Mouse (Mus musculus): ENCODE results near the gene Ksr2.
A peak's percentile ranks its signal among the peaks of the same experiment; 100 is the strongest.

Gene Ksr2

GRCm38 (mm10) chr5:117629570-117629969 is 215.8 kb downstream of the Ksr2 start:
- DNase-seq: no peak

GRCm38 (mm10) chr5:117635211-117635610 is 221.4 kb downstream of the Ksr2 start:
- no peak for DNase-seq

DNA sequence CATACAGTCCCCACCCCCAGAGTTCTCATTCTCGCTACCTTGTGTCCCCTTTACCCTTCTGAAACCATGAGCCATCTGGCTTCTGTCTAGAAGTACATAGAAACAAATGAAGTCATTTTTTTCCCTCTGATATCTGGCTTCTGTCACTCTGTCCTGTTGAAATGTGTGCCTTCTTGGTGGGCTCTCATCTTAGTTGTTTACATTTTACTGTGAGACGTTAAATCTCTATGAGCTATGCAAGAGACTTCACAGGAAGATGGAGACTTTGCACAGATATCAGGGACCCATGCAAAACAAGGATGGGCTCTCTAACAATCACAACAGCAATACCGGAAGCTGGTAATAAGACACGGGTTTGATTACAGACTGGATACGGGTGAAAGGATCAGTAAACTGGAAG is 222.0 kb downstream of the Ksr2 start:
- DNase-seq: no peak

DNA sequence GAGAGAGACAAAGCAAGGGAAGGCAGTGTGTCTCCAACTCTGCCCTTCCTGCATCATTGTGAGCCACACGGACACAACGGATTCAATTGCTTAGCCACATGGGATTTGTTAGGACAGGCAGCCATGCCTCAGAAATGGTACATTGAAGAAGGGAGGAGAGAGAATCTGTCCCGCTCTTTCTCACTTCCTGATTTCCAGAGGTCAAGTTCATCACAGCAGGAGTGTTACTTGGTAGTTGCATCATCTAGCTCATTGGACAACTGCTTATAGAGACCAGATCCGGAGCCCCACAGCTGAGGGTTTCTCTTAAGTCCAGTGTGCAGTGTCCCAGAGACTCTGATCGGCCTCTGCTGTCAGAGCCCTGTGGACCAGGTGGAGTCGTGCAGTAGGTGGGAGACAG is 227.8 kb downstream of the Ksr2 start:
- no peak for DNase-seq

DNA sequence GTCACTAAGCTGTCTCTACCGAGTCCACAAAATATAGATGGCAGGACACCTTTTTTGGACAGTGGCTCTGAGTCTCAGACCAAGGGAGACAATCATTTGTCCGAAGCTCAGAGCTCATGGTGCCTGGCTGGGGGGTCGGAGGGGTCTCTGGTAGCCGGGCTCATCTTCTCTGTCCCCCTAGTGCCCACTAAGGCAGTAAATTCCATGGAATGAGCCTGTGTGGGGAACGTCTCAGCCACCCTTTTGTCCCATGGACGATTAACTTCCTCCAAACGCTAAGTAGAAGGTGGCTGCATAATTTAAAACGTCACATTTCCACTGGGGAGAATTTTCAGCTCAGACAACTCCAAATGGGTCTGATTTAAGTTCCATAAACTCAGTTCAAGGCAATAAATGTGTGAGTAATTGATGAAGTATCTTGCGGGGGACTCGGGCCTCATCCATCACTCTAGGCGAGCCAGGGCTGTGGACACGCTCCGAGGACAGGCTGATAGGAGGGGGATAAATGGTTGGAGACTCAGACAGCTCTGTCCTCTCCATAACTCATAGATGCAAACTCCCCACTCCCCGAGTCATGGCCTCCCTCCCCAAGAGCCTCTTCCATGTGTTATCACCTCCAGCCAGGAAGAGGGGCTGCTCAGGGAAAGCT is 237.6 kb downstream of the Ksr2 start:
- no peak for DNase-seq

- DNase-seq: no peak
Measured at GRCm38 (mm10) chr5:117658641-117659040, 244.8 kb downstream of the Ksr2 start.

GRCm38 (mm10) chr5:117659596-117659995 is 245.8 kb downstream of the Ksr2 start:
- DNase-seq: no peak

DNA sequence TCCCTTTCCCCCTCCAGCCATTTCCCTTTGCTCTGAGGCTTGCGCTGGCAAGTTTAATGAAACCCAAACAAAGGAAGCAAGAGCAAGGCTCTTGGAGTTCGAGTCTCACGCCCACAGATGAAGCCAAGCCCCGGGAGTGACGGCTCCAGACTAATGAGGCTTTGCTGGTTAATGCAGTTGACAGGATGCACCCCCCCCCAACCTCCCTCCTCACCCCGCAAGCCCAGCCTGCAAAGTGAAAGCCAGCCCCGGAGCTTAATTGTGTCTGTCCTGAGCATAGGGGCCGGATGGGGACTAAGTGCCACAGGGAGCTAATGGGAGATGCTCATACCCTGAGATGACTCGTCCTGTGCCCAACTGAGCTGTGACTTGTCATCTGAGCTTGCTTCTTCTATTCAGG is 251.4 kb downstream of the Ksr2 start:
- peak; percentile 7 for DNase-seq

DNA sequence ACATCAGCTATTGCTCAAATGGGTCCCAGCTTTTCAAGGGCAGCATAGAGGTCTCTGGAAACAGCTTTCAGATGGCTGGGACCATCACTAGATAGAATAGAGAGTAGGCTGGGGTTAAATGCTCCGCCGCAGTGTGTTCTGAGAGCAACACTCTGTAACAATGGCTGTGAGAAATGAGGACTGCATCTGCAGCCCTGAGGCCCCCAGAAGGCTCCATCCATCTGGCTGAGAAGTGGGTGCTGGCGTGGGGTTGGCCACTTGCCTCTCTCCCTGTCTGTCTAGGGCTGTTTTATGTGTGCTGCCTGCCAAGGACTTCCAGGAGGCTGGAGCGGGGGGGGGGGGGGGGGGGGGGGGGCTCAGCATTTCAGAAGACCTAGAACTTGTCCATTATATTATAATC is 253.5 kb downstream of the Ksr2 start:
- no peak for DNase-seq

- DNase-seq: no peak
Measured at GRCm38 (mm10) chr5:117669265-117669664, 255.5 kb downstream of the Ksr2 start.

DNA sequence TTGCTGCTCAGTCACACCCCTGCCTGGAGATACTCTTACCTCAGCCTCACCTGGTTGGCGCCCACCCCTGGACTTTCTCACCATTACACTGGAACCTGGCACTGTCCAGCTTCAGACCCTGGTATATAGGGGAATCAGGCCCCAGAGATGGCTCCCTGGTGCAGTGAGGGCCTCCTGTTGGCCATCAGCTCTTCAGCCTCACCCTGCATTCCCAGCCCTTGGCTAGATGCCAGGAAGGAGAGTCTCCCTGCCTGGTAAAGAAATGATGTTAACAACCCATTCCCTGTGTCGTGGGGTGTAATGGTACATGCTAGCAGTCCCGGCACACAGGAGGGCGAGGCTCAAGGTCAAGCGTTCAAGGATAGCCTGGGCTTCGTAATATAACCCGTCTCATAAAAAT is 256.0 kb downstream of the Ksr2 start:
- no peak for DNase-seq

- DNase-seq: no peak
Measured at GRCm38 (mm10) chr5:117671362-117671761, 257.6 kb downstream of the Ksr2 start.

DNA sequence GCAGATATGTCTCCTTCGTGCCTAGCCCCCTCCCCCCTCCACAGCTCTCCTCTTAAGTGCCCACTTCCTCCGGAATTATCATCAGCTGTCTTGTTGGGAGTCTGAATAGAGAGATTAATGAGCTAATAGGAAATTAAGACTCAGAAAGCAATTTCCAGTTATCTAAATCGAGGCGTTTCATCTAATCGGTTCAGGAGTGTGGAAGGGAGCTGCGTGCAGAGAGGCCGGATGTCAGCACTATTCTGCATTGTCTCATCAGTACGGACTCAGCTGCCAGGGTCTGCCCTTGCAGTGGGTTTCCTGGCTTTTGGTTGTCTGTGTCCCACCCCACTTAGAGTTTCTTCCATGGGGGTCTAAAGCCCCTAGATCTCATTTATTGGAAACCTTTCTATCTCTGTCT is 262.0 kb downstream of the Ksr2 start:
- DNase-seq: no peak

GRCm38 (mm10) chr5:117677231-117677630 is 263.4 kb downstream of the Ksr2 start:
- DNase-seq: no peak

- DNase-seq: no peak
Measured at GRCm38 (mm10) chr5:117678371-117678770, 264.6 kb downstream of the Ksr2 start.

- DNase-seq: no peak
Measured at GRCm38 (mm10) chr5:117682226-117682625, 268.4 kb downstream of the Ksr2 start.

GRCm38 (mm10) chr5:117684491-117684890 is 270.7 kb downstream of the Ksr2 start:
- no peak for DNase-seq

DNA sequence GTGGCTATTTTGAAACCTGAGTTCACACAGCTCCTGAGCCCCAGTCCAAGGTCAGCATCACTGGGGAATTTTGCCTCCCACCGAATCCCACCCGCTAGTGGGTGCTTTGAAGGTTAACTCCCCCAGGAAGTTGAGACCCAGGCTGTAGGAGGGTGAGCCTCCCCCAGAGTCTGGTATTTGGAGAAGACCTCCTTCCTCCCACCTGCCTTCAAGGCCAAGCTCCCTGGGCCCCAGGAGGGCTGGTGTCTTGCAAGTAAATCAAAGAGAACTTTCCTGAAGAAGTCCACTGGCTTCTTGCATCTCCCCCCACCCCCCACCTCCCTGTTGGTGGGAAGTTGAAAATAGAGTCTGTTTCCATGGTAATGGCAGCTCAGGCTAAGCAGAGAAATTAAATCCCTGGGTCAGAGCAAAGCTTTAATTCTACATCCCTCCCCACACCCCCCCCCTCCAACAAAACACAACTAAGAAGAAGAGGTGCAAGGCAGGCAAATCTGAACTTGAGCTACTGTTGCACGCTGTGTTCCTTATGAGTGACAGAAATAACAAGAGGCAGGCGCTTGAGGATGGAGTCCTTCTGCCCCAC is 274.1 kb downstream of the Ksr2 start:
- no peak for DNase-seq

GRCm38 (mm10) chr5:117688738-117689137 is 274.9 kb downstream of the Ksr2 start:
- no peak for DNase-seq

DNA sequence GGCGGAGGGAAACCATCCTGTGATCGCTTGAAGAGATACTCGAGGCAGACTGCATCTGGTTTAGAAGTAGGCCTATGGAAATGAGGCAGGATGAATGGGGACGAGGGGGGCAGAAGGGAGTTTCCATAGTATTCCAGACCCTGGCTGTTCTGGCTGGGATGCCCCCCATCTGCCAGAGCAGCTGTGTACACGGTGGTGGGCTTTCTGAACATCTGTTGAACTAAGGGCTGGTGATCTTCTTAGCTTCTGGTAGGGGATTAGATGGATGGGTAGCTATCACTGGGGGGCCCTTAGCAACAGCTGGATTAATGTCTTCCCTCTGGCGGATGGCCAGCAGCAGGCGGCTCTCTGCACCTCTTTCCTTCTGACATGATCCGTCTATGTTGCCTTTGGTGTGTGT is 276.0 kb downstream of the Ksr2 start:
- DNase-seq: no peak

- DNase-seq: no peak
Measured at GRCm38 (mm10) chr5:117691271-117691670, 277.5 kb downstream of the Ksr2 start.

GRCm38 (mm10) chr5:117693557-117693956 is 279.8 kb downstream of the Ksr2 start:
- DNase-seq: no peak

- DNase-seq: no peak
Measured at GRCm38 (mm10) chr5:117694632-117695031, 280.8 kb downstream of the Ksr2 start.

GRCm38 (mm10) chr5:117696366-117696765 is 282.6 kb downstream of the Ksr2 start:
- DNase-seq: no peak

- DNase-seq: no peak
Measured at GRCm38 (mm10) chr5:117697589-117697988, 283.8 kb downstream of the Ksr2 start.

Data from lung, postnatal 14 days (tissue).